ENCODE assay signal across 10 mouse cellular contexts in the genomic region with DNA sequence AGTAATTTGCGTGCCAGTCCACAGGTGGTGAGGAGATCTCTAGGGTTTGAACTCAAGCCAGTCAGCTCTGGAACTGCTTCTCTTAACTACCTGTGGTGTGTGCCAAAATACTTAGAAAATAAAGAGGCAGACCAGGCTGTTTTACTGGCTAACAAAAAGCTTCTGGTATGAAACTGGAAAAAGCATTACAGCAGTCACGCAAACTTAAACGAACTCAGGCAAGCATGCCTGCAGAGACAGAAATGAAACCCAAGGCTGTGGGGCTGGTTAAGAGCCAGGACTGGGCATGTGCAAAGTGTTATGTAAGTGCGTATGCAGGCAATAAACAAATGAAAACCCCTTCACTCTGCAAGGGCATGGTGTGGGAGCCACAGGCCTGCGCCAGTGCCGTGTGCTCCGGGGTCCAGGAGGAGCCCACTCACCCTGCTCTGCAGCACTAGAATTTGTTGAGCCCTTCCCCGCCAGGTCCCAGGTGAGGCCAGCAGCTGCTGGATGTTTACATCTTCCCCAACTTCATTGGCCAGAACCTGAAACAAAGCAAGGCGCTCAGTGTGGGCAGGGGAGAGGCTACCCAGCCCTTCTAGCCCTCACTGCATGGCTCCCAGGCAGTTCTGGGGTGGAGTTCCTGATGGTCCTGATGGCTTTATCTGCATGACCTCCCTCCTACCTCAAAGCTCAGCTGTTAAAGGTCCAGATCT. TPM values are rescaled to one million over a fixed set of nuclear protein-coding genes. Genes with fewer than 3 reads are reported as not detected.
DNase-seq lines count a peak whose midpoint lies in the region; TF ChIP-seq lines count a peak whose summit lies in the region.
"Had no signal": no experiment of that assay in that cellular context is flagged by ENCODE, and none has a peak within 500 bp of the region (broad histone marks: within the 10 kb centered on the region; RNA-seq: fewer than 3 reads in every experiment).

No protein-coding gene starts in this region.

- no peak for TF ChIP-seq CTCF in heart, adult 2 months (IDR thresholded peaks at IDR 0.05)

- peak overlapping the region; percentile 31 for H3K27ac ChIP-seq in heart, adult 2 months

- 72% methylated on average over 9 of the region's 9 CpGs for WGBS in heart, adult 2 months

- TF ChIP-seq POLR2A in heart, adult 2 months (IDR thresholded peaks at IDR 0.05; ENCODE audit: insufficient read depth, low read depth, low read length), result no peak

- no peaks in the 10 kb centered on the region for H3K79me2 ChIP-seq in heart, adult 2 months (replicated peaks; ENCODE audit: control insufficient read depth, insufficient read depth, low read length)

- TF ChIP-seq EP300 in heart, adult 2 months (IDR thresholded peaks at IDR 0.05; ENCODE audit: insufficient read depth, low read depth, low read length), result 0 out of 2 replicates have a peak, but pooled peaks have one; percentile 29

- H3K9ac ChIP-seq in heart, adult 2 months (ENCODE audit: low read depth, low read length), result no peak overlapping the region

- H3K36me3 ChIP-seq in heart, adult 2 months (ENCODE audit: control insufficient read depth, insufficient read depth, low read length), result no peaks in the 10 kb centered on the region

- H3K4me3 ChIP-seq in heart, adult 2 months, result no peak overlapping the region

- no peaks in the 10 kb centered on the region for H3K27me3 ChIP-seq in heart, adult 2 months (ENCODE audit: control insufficient read depth, insufficient read depth, low read length)

- intact Hi-C loops in heart, adult 2 months (cut with DNase I), result no loop called here

- H3K4me1 ChIP-seq in heart, adult 2 months (ENCODE audit: control insufficient read depth, insufficient read depth, low read length), result peaks cover 10% of the 10 kb centered on the region

- DNase-seq in heart, adult 2 months, result peak in 1 of 2 experiments; percentile 43
- no peak for DNase-seq in heart, postnatal 4 days
- DNase-seq in urinary bladder, postnatal 14 days (ENCODE audit: low spot score), result peak; percentile 24
- DNase-seq in urinary bladder, postnatal 10 days (ENCODE audit: low spot score), result no peak
- peak; percentile 32 to 41 for DNase-seq in kidney, postnatal 36 days
- DNase-seq in embryo, embryonic 11 days, result no peak
- no peak for DNase-seq in frontal cortex, adult 2 months (ENCODE audit: extremely low spot score in 1 of 2, low spot score in 1 of 2)
- no peak for DNase-seq in urinary bladder, postnatal 25 days (ENCODE audit: low spot score)

RNA-seq across cellular contexts. Expression of a gene that starts 20.0 kb away (rescaled TPM):
- total RNA-seq in heart, adult 2 months (2021), result not detected
- polyA plus RNA-seq in heart, adult 2 months (2012; rRNA removed), result 0.32 and 0.49 TPM in 2 replicates
- total RNA-seq in heart, postnatal 4 days (2021), result not detected
- 12.1 and 12.6 TPM in 2 replicates for polyA plus RNA-seq in frontal cortex, adult 2 months (2012; rRNA removed)
- total RNA-seq: common myeloid progenitor, adult 5-6 weeks had no signal

RNA-seq across cellular contexts. Expression of a gene that starts 26.9 kb away (rescaled TPM):
- total RNA-seq in heart, adult 2 months (2021), result 100 to 1,000 TPM in 1 of 2 experiments, 10 to 100 TPM in 1; 96.3 to 111 TPM
- polyA plus RNA-seq in heart, adult 2 months (2012; rRNA removed), result 201 and 224 TPM in 2 replicates
- 10 to 100 TPM; 72.5 to 84.4 TPM for total RNA-seq in heart, postnatal 4 days (2021)
- polyA plus RNA-seq in frontal cortex, adult 2 months (2012; rRNA removed), result 17.7 and 19.6 TPM in 2 replicates
- total RNA-seq: common myeloid progenitor, adult 5-6 weeks; hematopoietic stem cell, adult 5-6 weeks had no signal

RNA-seq across cellular contexts. Expression of a gene that starts 38.9 kb away (rescaled TPM):
- 100 to 1,000 TPM; 198 to 199 TPM for total RNA-seq in heart, adult 2 months (2021)
- polyA plus RNA-seq in heart, adult 2 months (2012; rRNA removed), result 71.7 and 106 TPM in 2 replicates
- 100 to 1,000 TPM; 153 to 165 TPM for total RNA-seq in heart, postnatal 4 days (2021)
- polyA plus RNA-seq in frontal cortex, adult 2 months (2012; rRNA removed), result 82.0 and 93.0 TPM in 2 replicates

RNA-seq across cellular contexts. Expression of a gene that starts 41.8 kb away (rescaled TPM):
- 10 to 100 TPM; 12.3 to 17.4 TPM for total RNA-seq in heart, adult 2 months (2021)
- 11.0 and 13.1 TPM in 2 replicates for polyA plus RNA-seq in heart, adult 2 months (2012; rRNA removed)
- 10 to 100 TPM; 14.1 to 15.4 TPM for total RNA-seq in heart, postnatal 4 days (2021)
- 10.1 and 11.4 TPM in 2 replicates for polyA plus RNA-seq in frontal cortex, adult 2 months (2012; rRNA removed)
- total RNA-seq: hematopoietic stem cell, adult 5-6 weeks had no signal

Comparison
In these comparisons a context has a peak if more than half of its experiments do, and no peak if none do; other contexts are left out.
1. DNase-seq: peak in urinary bladder, postnatal 14 days (single experiment) and kidney, postnatal 36 days (2 of 2); none in heart, postnatal 4 days (single experiment), urinary bladder, postnatal 10 days (single experiment), embryo, embryonic 11 days (single experiment), frontal cortex, adult 2 months (0 of 2) and urinary bladder, postnatal 25 days (single experiment).